Mouse (Mus musculus) adrenal gland (tissue): ENCODE measurements at regions not wholly inside any gene's neighbourhood (a gene's known extent, or its start where the extent isn't known, plus 50 kb on each side); places are given as distances from the start of the nearest gene placed in this dataset.
"Not testable (repeated sequence)": the region's sequence is repeated elsewhere in the genome, so short reads cannot be mapped to it uniquely, and the experiment has no call there.

Source experiments
- intact Hi-C: fragments of 180-260 bp; cut with DNase I; formaldehyde crosslinking; loops from one replicate; pipeline ENCODE4 v1.15.1; 2025

GRCm38 (mm10) chr17:83034914-83035573 lies 180.0 kb upstream of the Pkdcc start:
- intact Hi-C loops = no loop called here

- intact Hi-C loops = no loop called here
Measured at GRCm38 (mm10) chr17:83035574-83035918, 179.5 kb upstream of the Pkdcc start.

GRCm38 (mm10) chr17:83039563-83039962 lies 175.5 kb upstream of the Pkdcc start:
- intact Hi-C loops = no loop called here

GRCm38 (mm10) chr17:83044515-83044914 lies 170.6 kb upstream of the Pkdcc start:
- intact Hi-C loops = no loop called here

GRCm38 (mm10) chr17:83049972-83050535 lies 165.0 kb upstream of the Pkdcc start:
- intact Hi-C loops = loop anchor here (5.0 kb wide), 1 partner anchor 167 kb away; the partner anchor contains the start of gene Pkdcc

- intact Hi-C loops = loop anchor here (5.0 kb wide), 1 partner anchor 167 kb away; the partner anchor contains the start of gene Pkdcc
Measured at GRCm38 (mm10) chr17:83050591-83051197, 164.4 kb upstream of the Pkdcc start.

- intact Hi-C loops = loop anchor here (5.0 kb wide), 1 partner anchor 165 kb away; the partner anchor contains the start of gene Pkdcc
Measured at GRCm38 (mm10) chr17:83052613-83053140, 162.4 kb upstream of the Pkdcc start.

GRCm38 (mm10) chr17:83057832-83058231 lies 157.3 kb upstream of the Pkdcc start:
- intact Hi-C loops = no loop called here

- intact Hi-C loops = no loop called here
Measured at GRCm38 (mm10) chr17:83061843-83062242, 153.2 kb upstream of the Pkdcc start.

GRCm38 (mm10) chr17:83063848-83064247 lies 151.2 kb upstream of the Pkdcc start:
- intact Hi-C loops = no loop called here

- intact Hi-C loops = not testable (repeated sequence)
Measured at GRCm38 (mm10) chr17:83064376-83064775, 150.7 kb upstream of the Pkdcc start.

- intact Hi-C loops = no loop called here
Measured at GRCm38 (mm10) chr17:83069246-83069645, 145.8 kb upstream of the Pkdcc start.

GRCm38 (mm10) chr17:83071746-83072145 lies 143.3 kb upstream of the Pkdcc start:
- intact Hi-C loops = no loop called here

- intact Hi-C loops = no loop called here
Measured at GRCm38 (mm10) chr17:83072175-83072574, 142.9 kb upstream of the Pkdcc start.

GRCm38 (mm10) chr17:83074893-83075292 lies 140.2 kb upstream of the Pkdcc start:
- intact Hi-C loops = no loop called here

GRCm38 (mm10) chr17:83077737-83078600 lies 137.1 kb upstream of the Pkdcc start:
- intact Hi-C loops = no loop called here

GRCm38 (mm10) chr17:83078601-83079360 lies 136.3 kb upstream of the Pkdcc start:
- intact Hi-C loops = no loop called here

- intact Hi-C loops = no loop called here
Measured at GRCm38 (mm10) chr17:83079361-83079685, 135.8 kb upstream of the Pkdcc start.

- intact Hi-C loops = no loop called here
Measured at GRCm38 (mm10) chr17:83081729-83082128, 133.4 kb upstream of the Pkdcc start.

- intact Hi-C loops = no loop called here
Measured at GRCm38 (mm10) chr17:83083521-83083920, 131.6 kb upstream of the Pkdcc start.
